Mouse (Mus musculus): Measurements from ENCODE around the gene Anxa11.
"Not testable (repeated sequence)": the region's sequence is repeated elsewhere in the genome, so short reads cannot be mapped to it uniquely, and the experiment has no call there.

DNA sequence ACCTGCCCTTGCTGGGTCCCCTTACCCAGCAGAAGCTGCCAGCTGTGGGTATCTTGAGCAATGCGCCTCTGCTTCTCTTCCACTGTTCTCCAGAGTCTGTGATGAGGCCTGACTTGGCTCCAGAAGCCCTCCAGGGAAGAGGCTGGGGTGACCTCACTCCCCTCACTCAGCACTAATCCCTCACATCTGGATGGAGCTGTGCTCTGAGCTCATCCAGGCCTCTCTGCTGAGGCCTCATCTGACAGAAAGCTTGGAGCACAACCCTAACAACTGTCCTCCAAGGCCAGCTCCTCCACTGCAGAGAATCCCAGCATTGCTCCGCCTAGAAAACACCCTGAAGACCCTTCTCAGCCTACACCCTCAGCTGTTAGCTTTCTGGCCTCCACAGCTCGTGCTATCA, 52.6 kb downstream of the Anxa11 start:
- not testable (repeated sequence) for TF ChIP-seq EP300 (IDR thresholded peaks at IDR 0.05; ENCODE audit: low read depth in 1 of 2, low read length in 2 of 2); MEF2A (IDR thresholded peaks at IDR 0.05; ENCODE audit: extremely low read depth, insufficient replicate concordance, low read depth, low read length, poor library complexity, severe bottlenecking); ZNF384 (IDR thresholded peaks at IDR 0.05; ENCODE audit: low read depth, low read length); POLR2A (IDR thresholded peaks at IDR 0.05; ENCODE audit: control insufficient read depth in 1 of 2, insufficient read depth in 1 of 2, low read depth in 1 of 2, low read length in 2 of 2, poor library complexity in 1 of 2); CTCF (IDR thresholded peaks at IDR 0.05 in 2 of 3, conservative IDR thresholded peaks at IDR 0.05 in 1 of 3; ENCODE audit: control insufficient read depth in 1 of 3, insufficient read depth in 1 of 3, low read depth in 2 of 3, low read length in 3 of 3, poor library complexity in 1 of 3, severe bottlenecking in 1 of 3); E2F4 (IDR thresholded peaks at IDR 0.05; ENCODE audit: borderline replicate concordance, low read depth, low read length); SMC3 (IDR thresholded peaks at IDR 0.05; ENCODE audit: low read depth, low read length); GATA1 (IDR thresholded peaks at IDR 0.05; ENCODE audit: low read depth, low read length); USF1 (IDR thresholded peaks at IDR 0.05; ENCODE audit: low read depth, low read length); HCFC1 (IDR thresholded peaks at IDR 0.05; ENCODE audit: low read depth, low read length); MAX (IDR thresholded peaks at IDR 0.05; ENCODE audit: low read length); NRF1 (IDR thresholded peaks at IDR 0.05; ENCODE audit: insufficient read depth, low read depth, low read length, poor library complexity, severe bottlenecking); GABPA (IDR thresholded peaks at IDR 0.05; ENCODE audit: low read depth, low read length); TAL1 (IDR thresholded peaks at IDR 0.05; ENCODE audit: low read length)

All from MEL (cell line).